In genomic region chr17:83807778-83808398, GRCm38 (mm10) we compare ENCODE assay signal across 8 mouse cellular contexts. TPM values are rescaled to one million over a fixed set of nuclear protein-coding genes. Genes with fewer than 3 reads are reported as not detected.
DNase-seq lines count a peak whose midpoint lies in the region; ATAC-seq and TF ChIP-seq lines count a peak whose summit lies in the region.

No protein-coding gene starts in this region.

- no peak overlapping the region for H3K4me3 ChIP-seq in CH12.LX (replicated peaks in 1 of 3; ENCODE audit: low read depth in 2 of 3, low read length in 2 of 3, poor library complexity in 1 of 3)
- no peak overlapping the region for H3K4me3 ChIP-seq in liver, embryonic 13.5 days (replicated peaks)

- H3K4me1 ChIP-seq in CH12.LX (ENCODE audit: control insufficient read depth in 1 of 2, insufficient read depth in 2 of 2) = peaks cover 0 to 40% of the 10 kb centered on the region in 2 experiments; a peak in 2 of 4 replicates
- peaks cover 59% of the 10 kb centered on the region for H3K4me1 ChIP-seq in liver, embryonic 13.5 days (replicated peaks)

- WGBS in liver, embryonic 13.5 days (ENCODE audit: insufficient replicate concordance) = 59% methylated on average over 11 of the region's 11 CpGs

- no peaks in the 10 kb centered on the region for H3K27me3 ChIP-seq in CH12.LX (replicated peaks)
- no peaks in the 10 kb centered on the region for H3K27me3 ChIP-seq in liver, embryonic 13.5 days

- in situ Hi-C loops in CH12.LX (cut with MboI; ENCODE audit: low pct_ligation_motif_present, low pct_unique_long_range_greater_than_20kb, low sequenced_read_pairs) = no loop called here

- TF ChIP-seq CTCF in CH12.LX (conservative IDR thresholded peaks at IDR 0.05 in 1 of 2, IDR thresholded peaks at IDR 0.05 in 1 of 2; ENCODE audit: low read depth in 2 of 2, low read length in 2 of 2) = peak; percentile 77 to 87

- peaks cover 21 to 82% of the 10 kb centered on the region in 2 experiments for H3K36me3 ChIP-seq in CH12.LX (replicated peaks in 1 of 2; ENCODE audit: control insufficient read depth in 1 of 2, insufficient read depth in 1 of 2, low read length in 1 of 2)
- H3K36me3 ChIP-seq in liver, embryonic 13.5 days = peaks cover 69% of the 10 kb centered on the region

- H3K27ac ChIP-seq in CH12.LX (ENCODE audit: insufficient read depth, low read depth) = no peak overlapping the region
- peak overlapping the region; percentile 91; the same call in 1 of the 2 replicates for H3K27ac ChIP-seq in liver, embryonic 13.5 days

- ATAC-seq in liver, embryonic 13.5 days (ENCODE audit: low read depth) = no peak

- no peaks in the 10 kb centered on the region for H3K79me2 ChIP-seq in CH12.LX (replicated peaks; ENCODE audit: control insufficient read depth, extremely low read depth, insufficient read depth, poor library complexity, severe bottlenecking)

- dilution Hi-C loops in CH12.LX (cut with MboI; ENCODE audit: extremely low pct_ligation_motif_present, extremely low pct_unique_long_range_greater_than_20kb, low sequenced_read_pairs) = no loop called here

- DNase-seq in 3T3-L1 (ENCODE audit: low read depth, low spot score) (peak; percentile 83), CH12.LX (ENCODE audit: extremely low read depth) (peak; percentile 84)
- DNase-seq in c-Kit-negative CD71-positive TER-119-positive erythroid progenitor cells, embryonic 14.5 days (ENCODE audit: low read depth, low spot score) = peak; percentile 91
- peak; percentile 61 for DNase-seq in forelimb bud, embryonic 11.5 days (ENCODE audit: low read depth, low spot score)
- DNase-seq in kidney, adult 9 months = peak; percentile 67
- peak; percentile 72 for DNase-seq in liver, embryonic 13.5 days
- DNase-seq in retina, embryonic 14.5 days (ENCODE audit: low spot score) = peak; percentile 76
- DNase-seq in thymus, postnatal 4 days = peak; percentile 81

- TF ChIP-seq RAD21 in CH12.LX (IDR thresholded peaks at IDR 0.05; ENCODE audit: low read depth, low read length) = peak; percentile 65

- no peak overlapping the region for H3K9ac ChIP-seq in CH12.LX (ENCODE audit: insufficient read depth, low read depth)
- H3K9ac ChIP-seq in liver, embryonic 13.5 days = no peak overlapping the region

- H3K4me2 ChIP-seq in CH12.LX (ENCODE audit: insufficient read depth, low read depth, poor library complexity, severe bottlenecking) = no peak overlapping the region
- H3K4me2 ChIP-seq in liver, embryonic 13.5 days = no peak overlapping the region

- TF ChIP-seq EP300 in CH12.LX (IDR thresholded peaks at IDR 0.05; ENCODE audit: low read length) = no peak

- no peak for TF ChIP-seq POLR2A in CH12.LX (IDR thresholded peaks at IDR 0.05; ENCODE audit: low read depth, low read length)

- no peaks in the 10 kb centered on the region for H3K9me3 ChIP-seq in CH12.LX (replicated peaks; ENCODE audit: low read length)
- H3K9me3 ChIP-seq in liver, embryonic 13.5 days (replicated peaks) = no peaks in the 10 kb centered on the region

TF ChIP-seq in CH12.LX, 34 proteins besides CTCF, POLR2A, EP300 and RAD21:
- TF ChIP-seq USF1 (IDR thresholded peaks at IDR 0.05; ENCODE audit: low read depth, low read length) (no peak), TBP (conservative IDR thresholded peaks at IDR 0.05; ENCODE audit: low read depth, low read length) (no peak), SMC3 (IDR thresholded peaks at IDR 0.05; ENCODE audit: low read depth, low read length) (peak; percentile 62), ZNF384 (IDR thresholded peaks at IDR 0.05; ENCODE audit: low read depth, low read length) (peak; percentile 95)

RNA-seq across cellular contexts. Expression of gene Haao, which starts 39.9 kb away (rescaled TPM):
- total RNA-seq in CH12.LX (2012; rRNA removed) (12.3 and 18.6 TPM in 2 replicates), CH12.LX (2014; rRNA removed) (19.1 and 21.7 TPM in 2 replicates)
- polyA plus RNA-seq in CH12.LX (2012; ENCODE audit: insufficient read length, low read depth) = 30.6 and 33.8 TPM in 2 replicates
- 16.2 and 17.1 TPM in 2 replicates for polyA plus RNA-seq in liver, embryonic 13.5 days (2015; fragmentation: Nextera tagmentation; extraction: Ambion mirVana)
